Mouse (Mus musculus) testis, adult 2 months (tissue): ENCODE data around the gene Prkar1a.

Source experiments
- CTCF ChIP-seq: fragments of 200-500 bp; IDR thresholded peaks from 2 replicates; pipeline ENCODE4 v1.5.1; 2012; ENCODE audit warnings: low read depth, mild to moderate bottlenecking, inconsistent platforms, low read length, moderate library complexity; ENCODE audit not compliant: control insufficient read depth, insufficient read depth, insufficient replicate concordance
- POLR2A ChIP-seq: fragments of 200-500 bp; IDR thresholded peaks from 2 replicates; pipeline ENCODE4 v1.6.1; 2012; ENCODE audit warnings: low read depth, mild to moderate bottlenecking, inconsistent platforms, low read length, moderate library complexity; ENCODE audit not compliant: control insufficient read depth

- TF ChIP-seq POLR2A (no peak), CTCF (no peak)
These were observed 17.2 kb downstream of the Prkar1a start for GRCm38 (mm10) chr11:109666411-109666810.
